Mouse (Mus musculus) R1 (cell line): ENCODE measurements around the gene Tmem179.

Experiments used
- DNase-seq: peaks from one replicate; pipeline ENCODE4 v3.0.0-alpha.2; 2018; ENCODE audit warnings: low read depth, low spot score

Tmem179 gene

GRCm38 (mm10) chr12:112463750-112464444, 52.6 kb downstream of the Tmem179 start:
- no peak for DNase-seq

- peak; percentile 58 for DNase-seq
Measured at GRCm38 (mm10) chr12:112463209-112463608, 53.3 kb downstream of the Tmem179 start.

GRCm38 (mm10) chr12:112462423-112462822, 54.1 kb downstream of the Tmem179 start:
- no peak for DNase-seq

GRCm38 (mm10) chr12:112457839-112458238, 58.7 kb downstream of the Tmem179 start:
- no peak for DNase-seq

- DNase-seq: no peak
Measured at GRCm38 (mm10) chr12:112456144-112456713, 60.3 kb downstream of the Tmem179 start.

- no peak for DNase-seq
Measured at GRCm38 (mm10) chr12:112451826-112452225, 64.7 kb downstream of the Tmem179 start.

GRCm38 (mm10) chr12:112451381-112451780, 65.2 kb downstream of the Tmem179 start:
- DNase-seq: peak; percentile 15

GRCm38 (mm10) chr12:112450883-112451282, 65.7 kb downstream of the Tmem179 start:
- peak; percentile 91 for DNase-seq
